Mouse (Mus musculus): ENCODE measurements around the gene Syce2. TPM values are rescaled to one million over a fixed set of nuclear protein-coding genes. Genes with fewer than 3 reads are reported as not detected.

Syce2 gene
- total and polyA plus RNA-seq, 3 experiments, result 0.54 TPM; not detected in 2

GRCm38 (mm10) chr8:84841514-84841913 lies 30.4 kb upstream of the Syce2 start:
- no peaks in the 10 kb centered on the region for H3K27me3 ChIP-seq (replicated peaks)
- H3K79me2 ChIP-seq (replicated peaks; ENCODE audit: control insufficient read depth, extremely low read depth, insufficient read depth, poor library complexity, severe bottlenecking), result peaks cover 45% of the 10 kb centered on the region
- H3K9me3 ChIP-seq (replicated peaks; ENCODE audit: low read length), result no peaks in the 10 kb centered on the region
- no peak for DNase-seq (ENCODE audit: extremely low read depth)
- dilution Hi-C loops (cut with MboI; ENCODE audit: extremely low pct_ligation_motif_present, extremely low pct_unique_long_range_greater_than_20kb, low sequenced_read_pairs) (no loop called here), in situ Hi-C loops (cut with MboI; ENCODE audit: low pct_ligation_motif_present, low pct_unique_long_range_greater_than_20kb, low sequenced_read_pairs) (no loop called here)
- H3K36me3 ChIP-seq (replicated peaks in 1 of 2; ENCODE audit: control insufficient read depth in 1 of 2, insufficient read depth in 1 of 2, low read length in 1 of 2), result peaks cover 62 to 76% of the 10 kb centered on the region in 2 experiments
- H3K4me1 ChIP-seq (ENCODE audit: control insufficient read depth in 1 of 2, insufficient read depth in 2 of 2), result peaks cover 12 to 68% of the 10 kb centered on the region in 2 experiments
- no peak overlapping the region for H3K9ac ChIP-seq (ENCODE audit: insufficient read depth, low read depth)
- no peak for TF ChIP-seq ETS1 (conservative IDR thresholded peaks at IDR 0.05; ENCODE audit: low read depth, low read length)
- no peak for TF ChIP-seq POLR2AphosphoS2 (IDR thresholded peaks at IDR 0.05; ENCODE audit: low read depth, low read length)
- no peak for TF ChIP-seq GABPA (IDR thresholded peaks at IDR 0.05; ENCODE audit: insufficient replicate concordance, low read depth, low read length)
- peak overlapping the region; percentile 25; the same call in 1 of the 2 replicates for H3K27ac ChIP-seq (ENCODE audit: insufficient read depth, low read depth)
- no peak overlapping the region for H3K4me3 ChIP-seq (replicated peaks in 1 of 3; ENCODE audit: low read depth in 2 of 3, low read length in 2 of 3, poor library complexity in 1 of 3)
- H3K4me2 ChIP-seq (ENCODE audit: insufficient read depth, low read depth, poor library complexity, severe bottlenecking), result no peak overlapping the region

DNA sequence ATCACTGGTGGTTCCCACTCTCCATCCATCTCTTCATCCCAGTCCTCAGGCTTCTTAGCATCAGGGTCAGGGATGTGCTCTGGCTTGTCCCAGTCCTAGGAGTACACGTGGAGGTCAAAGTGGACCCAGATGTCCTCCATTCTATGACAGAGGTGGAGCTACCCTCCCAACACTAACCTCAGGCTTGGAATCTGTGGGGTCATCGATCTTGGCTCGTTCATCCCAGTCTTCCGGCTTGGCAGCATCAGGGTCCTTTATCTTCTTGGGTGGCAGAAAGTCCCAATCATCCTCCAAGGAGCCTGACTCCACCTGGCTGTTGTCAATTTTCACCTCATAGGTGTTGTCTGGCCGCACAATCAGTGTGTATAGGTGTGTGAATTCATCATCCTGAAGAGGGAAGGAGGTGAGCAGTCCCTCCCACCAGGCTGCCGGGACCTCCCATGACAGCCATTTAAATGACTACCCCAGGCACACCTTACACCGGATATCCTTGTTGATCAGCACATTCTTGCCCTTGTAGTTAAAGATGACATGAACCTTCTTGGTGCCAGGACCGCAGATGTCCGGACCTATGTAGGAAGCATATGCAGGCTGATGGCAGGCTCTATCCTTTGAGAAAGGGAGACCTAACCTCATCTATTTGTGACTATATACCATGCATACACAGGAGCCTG lies 27.4 kb upstream of the Syce2 start:
- H3K9ac ChIP-seq (ENCODE audit: insufficient read depth, low read depth), result peak overlapping the region; percentile 85; the same call in 1 of the 2 replicates
- H3K4me3 ChIP-seq (replicated peaks in 1 of 3; ENCODE audit: low read depth in 2 of 3, low read length in 2 of 3, poor library complexity in 1 of 3), result peak overlapping the region; percentile 5 to 89 (median 80)
- H3K4me2 ChIP-seq (ENCODE audit: insufficient read depth, low read depth, poor library complexity, severe bottlenecking), result peak overlapping the region; percentile 64
- H3K9me3 ChIP-seq (replicated peaks; ENCODE audit: low read length), result no peaks in the 10 kb centered on the region
- dilution Hi-C loops (cut with MboI; ENCODE audit: extremely low pct_ligation_motif_present, extremely low pct_unique_long_range_greater_than_20kb, low sequenced_read_pairs) (no loop called here), in situ Hi-C loops (cut with MboI; ENCODE audit: low pct_ligation_motif_present, low pct_unique_long_range_greater_than_20kb, low sequenced_read_pairs) (loop anchor here (5.0 kb wide), 1 partner anchor 43 kb away; no protein-coding TSS in a partner anchor)
- peaks cover 13 to 46% of the 10 kb centered on the region in 2 experiments for H3K4me1 ChIP-seq (ENCODE audit: control insufficient read depth in 1 of 2, insufficient read depth in 2 of 2)
- H3K79me2 ChIP-seq (replicated peaks; ENCODE audit: control insufficient read depth, extremely low read depth, insufficient read depth, poor library complexity, severe bottlenecking), result peaks cover 39% of the 10 kb centered on the region
- no peaks in the 10 kb centered on the region for H3K27me3 ChIP-seq (replicated peaks)
- TF ChIP-seq ZC3H11A (IDR thresholded peaks at IDR 0.05; ENCODE audit: low read depth, low read length) (no peak), ZMIZ1 (IDR thresholded peaks at IDR 0.05; ENCODE audit: low read depth, low read length) (no peak), MAX (IDR thresholded peaks at IDR 0.05; ENCODE audit: low read length) (no peak), E2F4 (IDR thresholded peaks at IDR 0.05; ENCODE audit: insufficient replicate concordance, low read depth, low read length) (no peak), POLR2AphosphoS2 (IDR thresholded peaks at IDR 0.05; ENCODE audit: low read depth, low read length) (no peak), TCF12 (IDR thresholded peaks at IDR 0.05; ENCODE audit: low read depth, low read length) (no peak), JUND (conservative IDR thresholded peaks at IDR 0.05; ENCODE audit: low read depth, low read length) (no peak), RCOR1 (conservative IDR thresholded peaks at IDR 0.05; ENCODE audit: low read depth, low read length) (no peak), HCFC1 (IDR thresholded peaks at IDR 0.05; ENCODE audit: low read depth, low read length) (no peak), MAZ (IDR thresholded peaks at IDR 0.05; ENCODE audit: low read depth, low read length) (no peak), NRF1 (IDR thresholded peaks at IDR 0.05; ENCODE audit: low read depth, low read length) (no peak)
- no peak overlapping the region for H3K27ac ChIP-seq (ENCODE audit: insufficient read depth, low read depth)
- no peak for DNase-seq (ENCODE audit: extremely low read depth)
- H3K36me3 ChIP-seq (replicated peaks in 1 of 2; ENCODE audit: control insufficient read depth in 1 of 2, insufficient read depth in 1 of 2, low read length in 1 of 2), result peaks cover 41 to 49% of the 10 kb centered on the region in 2 experiments

Data from CH12.LX (cell line).